Mouse (Mus musculus) stomach, embryonic 15.5 days (tissue): ENCODE measurements around the gene Cfap54. TPM values are rescaled to one million over a fixed set of nuclear protein-coding genes. Genes with fewer than 3 reads are reported as not detected.

ENCODE experiments used
- ATAC-seq: fragments of 200-750 bp; cut with Nextera tagmentation; 2 replicates; pipeline ENCODE4 v1.8.0; 2017; ENCODE audit warnings: low read depth, moderate number of reproducible peaks, moderate TSS enrichment; ENCODE audit not compliant: insufficient read depth, low FRiP score
- H3K27ac ChIP-seq: fragments of 300-500 bp; sonication (generic); 2 replicates; pipeline ENCODE4 v1.5.1; 2015; ENCODE audit warnings: mild to moderate bottlenecking, inconsistent platforms
- H3K27me3 ChIP-seq: fragments of 300-500 bp; sonication (generic); replicated peaks from 2 replicates; pipeline ENCODE4 v1.6.1; 2015; ENCODE audit warnings: inconsistent platforms
- H3K36me3 ChIP-seq: fragments of 300-500 bp; sonication (generic); 2 replicates; pipeline ENCODE4 v1.6.1; 2015; ENCODE audit warnings: inconsistent platforms
- H3K4me1 ChIP-seq: fragments of 300-500 bp; sonication (generic); 2 replicates; pipeline ENCODE4 v1.6.1; 2015; ENCODE audit warnings: inconsistent platforms
- H3K4me2 ChIP-seq: fragments of 300-500 bp; sonication (generic); 2 replicates; pipeline ENCODE4 v1.6.1; 2015; ENCODE audit warnings: mild to moderate bottlenecking, inconsistent platforms
- H3K4me3 ChIP-seq: fragments of 300-500 bp; sonication (generic); replicated peaks from 2 replicates; pipeline ENCODE4 v1.5.1; 2015; ENCODE audit warnings: inconsistent platforms
- H3K9ac ChIP-seq: fragments of 300-500 bp; sonication (generic); 2 replicates; pipeline ENCODE4 v1.6.1; 2015; ENCODE audit warnings: inconsistent platforms
- H3K9me3 ChIP-seq: fragments of 300-500 bp; sonication (generic); 2 replicates; pipeline ENCODE4 v1.6.1; 2016; ENCODE audit warnings: inconsistent platforms
- WGBS: fragments of 180-500 bp; shearing (Covaris S2); methylation state at CpG from one replicate; pipeline ENCODE4 v1.1.7; 2015; 5-methylcytosine and 5-hydroxymethylcytosine counted together
- polyA plus RNA-seq: library from polyadenylated mRNA; unstranded; fragments of >200 nt; fragmentation: Nextera tagmentation; extraction: Ambion mirVana; gene quantifications from 2 replicates; pipeline ENCODE4 v1.2.1, GENCODE M21; 2015

Cfap54 gene
- polyA plus RNA-seq, 1 experiment from 2014 or later, result 0.26 TPM

DNA sequence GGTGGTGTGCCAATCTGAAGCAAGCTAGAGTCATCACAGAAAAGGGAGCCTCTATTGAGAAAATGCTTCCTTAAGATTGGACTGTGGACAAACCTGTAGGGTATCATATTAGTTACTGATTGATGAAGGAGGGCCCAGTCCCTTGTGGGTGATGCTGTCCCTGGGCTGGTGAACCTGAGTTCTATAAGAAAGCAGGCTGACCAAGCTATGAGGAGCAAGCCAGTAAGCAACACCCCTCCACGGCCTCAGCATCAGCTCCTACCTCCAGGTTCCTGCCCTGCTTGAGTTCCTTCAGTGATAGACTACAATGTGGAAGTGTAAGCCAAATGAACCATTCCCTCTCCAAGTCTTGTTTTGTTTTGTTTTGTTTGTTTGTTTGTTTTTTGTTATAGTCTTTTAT is 162.9 kb downstream of the Cfap54 start:
- Histone ChIP-seq H3K27ac (no peak overlapping the region), H3K4me1 (no peaks in the 10 kb centered on the region), H3K9me3 (no peaks in the 10 kb centered on the region), H3K4me2 (no peak overlapping the region), H3K27me3 (no peaks in the 10 kb centered on the region), H3K9ac (no peak overlapping the region), H3K36me3 (no peaks in the 10 kb centered on the region), H3K4me3 (no peak overlapping the region)
- ATAC-seq, result no peak
- WGBS, result 77% methylated on average over 1 of the region's 1 CpGs

DNA sequence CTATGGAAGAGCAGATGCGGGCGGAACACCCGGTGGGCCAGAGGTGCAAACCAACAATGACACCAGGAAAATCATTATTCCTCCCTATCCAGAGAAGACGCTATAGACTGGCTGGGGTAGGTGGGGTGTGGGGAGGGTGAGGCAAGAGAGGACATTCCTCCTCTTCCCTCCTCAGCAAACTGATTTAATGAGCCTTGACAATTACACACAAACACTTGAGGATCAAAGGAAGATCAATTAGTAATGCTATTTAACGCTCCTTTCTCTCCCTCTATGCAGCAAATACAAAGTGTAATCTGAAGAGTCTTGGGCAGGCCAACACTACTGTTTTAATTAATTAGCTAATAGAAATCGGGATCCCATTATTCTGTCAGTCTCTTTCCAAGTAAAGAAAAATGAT is 174.2 kb downstream of the Cfap54 start:
- no peaks in the 10 kb centered on the region for H3K27me3 ChIP-seq
- no peak overlapping the region for H3K4me3 ChIP-seq
- H3K36me3 ChIP-seq, result no peaks in the 10 kb centered on the region
- H3K4me1 ChIP-seq, result no peaks in the 10 kb centered on the region
- no peaks in the 10 kb centered on the region for H3K9me3 ChIP-seq
- no peak overlapping the region for H3K4me2 ChIP-seq
- 68% methylated on average over 6 of the region's 6 CpGs for WGBS
- H3K27ac ChIP-seq, result no peak overlapping the region
- no peak for ATAC-seq
- H3K9ac ChIP-seq, result no peak overlapping the region

- H3K9me3 ChIP-seq, result no peaks in the 10 kb centered on the region
- ATAC-seq, result no peak
- H3K27ac ChIP-seq, result no peak overlapping the region
- WGBS, result 73% methylated on average over 6 of the region's 6 CpGs
- H3K4me2 ChIP-seq, result no peak overlapping the region
- no peaks in the 10 kb centered on the region for H3K36me3 ChIP-seq
- no peaks in the 10 kb centered on the region for H3K4me1 ChIP-seq
- H3K4me3 ChIP-seq, result no peak overlapping the region
- no peaks in the 10 kb centered on the region for H3K27me3 ChIP-seq
- H3K9ac ChIP-seq, result no peak overlapping the region
Measured at GRCm38 (mm10) chr10:92888466-92888865, 193.0 kb downstream of the Cfap54 start.

DNA sequence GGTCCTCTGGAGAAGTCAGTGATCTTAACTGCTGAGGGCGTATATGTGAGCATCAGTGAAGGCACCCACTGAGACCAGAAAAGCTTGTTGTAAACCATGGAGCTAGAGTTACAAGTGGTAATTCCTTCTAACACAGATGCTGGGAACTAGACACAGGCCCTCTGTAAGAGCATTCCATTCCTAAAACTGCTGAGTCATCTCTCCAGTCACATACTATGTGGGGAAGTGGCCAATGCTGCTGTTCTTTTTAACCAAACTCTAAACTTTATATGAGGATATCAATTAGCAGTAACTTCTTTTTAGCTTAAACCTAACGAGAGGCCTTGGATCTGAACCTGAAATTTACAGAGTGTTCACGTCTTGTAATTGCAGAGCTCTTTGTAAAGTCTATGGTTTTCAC is 203.4 kb downstream of the Cfap54 start:
- Histone ChIP-seq H3K9ac (no peak overlapping the region), H3K4me2 (no peak overlapping the region), H3K27ac (no peak overlapping the region), H3K27me3 (no peaks in the 10 kb centered on the region), H3K36me3 (no peaks in the 10 kb centered on the region), H3K4me1 (no peaks in the 10 kb centered on the region), H3K9me3 (no peaks in the 10 kb centered on the region), H3K4me3 (no peak overlapping the region)
- no peak for ATAC-seq
- WGBS, result 94% methylated on average over 3 of the region's 3 CpGs

DNA sequence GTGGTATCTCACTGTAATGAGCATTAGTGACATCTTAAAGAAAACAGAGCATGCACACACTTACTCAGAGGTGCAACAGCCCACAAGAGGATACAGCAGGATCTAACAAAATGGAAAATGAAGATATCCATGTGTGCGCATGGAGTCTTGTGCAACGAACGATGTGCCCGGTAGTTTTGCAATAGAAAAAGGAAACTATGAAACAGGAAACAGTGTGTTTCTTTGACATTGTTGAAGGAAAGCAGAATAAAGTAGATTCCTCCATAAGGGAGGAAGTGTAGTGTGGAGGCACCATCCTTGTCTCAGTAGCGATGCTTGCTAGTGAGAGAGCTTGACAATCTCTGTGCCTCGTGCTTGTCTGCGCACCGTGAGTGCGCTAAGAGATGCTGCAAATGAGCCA is 240.4 kb downstream of the Cfap54 start:
- Histone ChIP-seq H3K36me3 (no peaks in the 10 kb centered on the region), H3K4me1 (no peaks in the 10 kb centered on the region), H3K9ac (no peak overlapping the region), H3K27me3 (no peaks in the 10 kb centered on the region), H3K4me2 (no peak overlapping the region), H3K4me3 (no peak overlapping the region), H3K9me3 (no peaks in the 10 kb centered on the region), H3K27ac (no peak overlapping the region)
- 92% methylated on average over 9 of the region's 9 CpGs for WGBS
- ATAC-seq, result no peak

DNA sequence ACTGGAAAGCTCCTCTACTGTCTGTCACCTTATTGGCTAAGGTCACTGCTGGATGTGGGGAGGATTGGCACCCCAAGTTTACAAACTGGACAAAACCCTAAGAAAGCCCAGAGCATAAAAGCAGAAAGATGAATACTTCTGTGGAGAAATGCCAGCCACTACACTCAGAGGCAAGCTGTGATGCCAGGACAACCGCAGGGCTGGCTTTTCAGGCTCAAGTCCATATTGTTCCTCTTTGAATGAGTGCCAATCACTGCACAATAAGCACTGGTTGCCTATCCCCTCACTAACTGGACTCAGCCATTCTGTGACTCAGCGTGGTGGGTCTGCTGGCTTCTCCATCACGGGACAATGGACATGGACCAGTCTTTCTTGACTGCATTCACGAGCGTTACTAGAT is 243.8 kb downstream of the Cfap54 start:
- no peak overlapping the region for H3K4me3 ChIP-seq
- WGBS, result 80% methylated on average over 5 of the region's 5 CpGs
- H3K9ac ChIP-seq, result no peak overlapping the region
- no peaks in the 10 kb centered on the region for H3K36me3 ChIP-seq
- H3K4me1 ChIP-seq, result no peaks in the 10 kb centered on the region
- no peak overlapping the region for H3K27ac ChIP-seq
- ATAC-seq, result no peak
- no peaks in the 10 kb centered on the region for H3K27me3 ChIP-seq
- no peak overlapping the region for H3K4me2 ChIP-seq
- H3K9me3 ChIP-seq, result no peaks in the 10 kb centered on the region

DNA sequence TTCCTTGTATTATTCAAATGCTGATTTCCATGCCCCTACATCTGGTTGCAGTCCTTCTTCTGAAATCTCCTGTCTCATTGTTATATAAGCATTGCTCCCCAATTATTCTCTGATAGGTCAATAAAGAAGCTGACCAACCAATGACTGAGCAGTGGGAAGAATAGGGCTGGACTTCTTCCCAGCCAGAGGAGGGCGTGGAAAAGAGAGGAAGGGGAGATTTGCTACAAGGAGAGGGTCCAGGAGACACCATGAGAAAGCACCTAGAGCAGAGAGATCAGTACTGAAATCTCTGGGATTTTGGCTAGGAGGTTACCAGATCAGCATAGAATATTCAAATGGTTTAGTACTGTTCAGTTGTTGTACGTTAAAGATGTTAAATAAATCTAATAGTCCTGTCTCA is 244.4 kb downstream of the Cfap54 start:
- H3K4me1 ChIP-seq, result no peaks in the 10 kb centered on the region
- H3K27me3 ChIP-seq, result no peaks in the 10 kb centered on the region
- H3K9ac ChIP-seq, result no peak overlapping the region
- H3K27ac ChIP-seq, result no peak overlapping the region
- 66% methylated on average over 2 of the region's 2 CpGs for WGBS
- no peak for ATAC-seq
- H3K4me3 ChIP-seq, result no peak overlapping the region
- no peaks in the 10 kb centered on the region for H3K36me3 ChIP-seq
- no peaks in the 10 kb centered on the region for H3K9me3 ChIP-seq
- no peak overlapping the region for H3K4me2 ChIP-seq

DNA sequence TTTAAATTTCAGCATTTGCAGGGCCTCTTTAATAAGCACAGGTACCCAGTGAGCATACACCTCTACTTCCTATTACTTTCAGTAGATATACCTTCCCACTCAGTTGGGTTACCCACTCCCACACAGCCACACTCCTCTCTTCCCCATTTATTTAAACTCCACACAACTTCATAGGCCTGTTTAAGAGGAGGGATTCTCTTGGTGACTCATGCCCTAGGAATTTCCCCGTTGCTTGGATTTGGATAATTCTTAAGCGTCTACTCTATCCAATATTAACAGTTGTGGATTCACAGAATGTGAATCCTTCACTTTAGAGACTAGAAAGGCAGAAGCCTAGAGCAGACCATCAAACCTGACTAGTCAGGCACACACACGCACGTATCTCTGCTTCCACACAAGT is 259.9 kb downstream of the Cfap54 start:
- H3K9ac ChIP-seq, result no peak overlapping the region
- H3K27me3 ChIP-seq, result no peaks in the 10 kb centered on the region
- no peak for ATAC-seq
- H3K36me3 ChIP-seq, result no peaks in the 10 kb centered on the region
- 52% methylated on average over 4 of the region's 4 CpGs for whole genome bisulfite sequencing
- H3K4me3 ChIP-seq, result no peak overlapping the region
- no peak overlapping the region for H3K27ac ChIP-seq
- no peaks in the 10 kb centered on the region for H3K9me3 ChIP-seq
- H3K4me2 ChIP-seq, result no peak overlapping the region
- H3K4me1 ChIP-seq, result no peaks in the 10 kb centered on the region

DNA sequence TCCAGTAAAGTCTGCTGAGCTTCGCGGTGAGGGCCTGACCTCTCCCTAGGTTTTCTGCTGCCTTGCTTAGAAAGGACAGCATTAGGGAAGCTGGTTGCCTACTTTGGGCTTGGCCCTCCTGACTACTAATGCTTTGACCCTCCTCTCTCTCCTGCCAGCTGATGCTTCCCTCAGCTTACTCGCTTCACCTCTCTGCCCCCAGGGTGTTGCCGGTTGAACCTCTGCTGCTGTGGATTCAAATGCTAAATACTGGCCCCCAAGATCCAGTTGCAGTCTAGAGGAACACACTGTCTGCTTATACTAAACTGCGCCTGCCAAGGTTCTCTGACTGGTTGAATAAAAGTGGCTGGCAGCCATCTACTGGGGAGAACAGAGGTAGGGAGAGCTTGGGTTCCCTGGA is 263.2 kb downstream of the Cfap54 start:
- 47% methylated on average over 5 of the region's 5 CpGs for WGBS
- no peak for ATAC-seq
- H3K4me1 ChIP-seq, result no peaks in the 10 kb centered on the region
- H3K27ac ChIP-seq, result no peak overlapping the region
- no peak overlapping the region for H3K4me3 ChIP-seq
- H3K27me3 ChIP-seq, result no peaks in the 10 kb centered on the region
- H3K36me3 ChIP-seq, result no peaks in the 10 kb centered on the region
- H3K4me2 ChIP-seq, result no peak overlapping the region
- no peaks in the 10 kb centered on the region for H3K9me3 ChIP-seq
- no peak overlapping the region for H3K9ac ChIP-seq

- 64% methylated on average over 5 of the region's 5 CpGs for WGBS
- Histone ChIP-seq H3K36me3 (no peaks in the 10 kb centered on the region), H3K4me1 (no peaks in the 10 kb centered on the region), H3K4me3 (no peak overlapping the region), H3K4me2 (no peak overlapping the region), H3K27me3 (no peaks in the 10 kb centered on the region), H3K9ac (no peak overlapping the region), H3K9me3 (no peaks in the 10 kb centered on the region), H3K27ac (no peak overlapping the region)
- ATAC-seq, result no peak
Measured at GRCm38 (mm10) chr10:92816903-92817302, 264.5 kb downstream of the Cfap54 start.

DNA sequence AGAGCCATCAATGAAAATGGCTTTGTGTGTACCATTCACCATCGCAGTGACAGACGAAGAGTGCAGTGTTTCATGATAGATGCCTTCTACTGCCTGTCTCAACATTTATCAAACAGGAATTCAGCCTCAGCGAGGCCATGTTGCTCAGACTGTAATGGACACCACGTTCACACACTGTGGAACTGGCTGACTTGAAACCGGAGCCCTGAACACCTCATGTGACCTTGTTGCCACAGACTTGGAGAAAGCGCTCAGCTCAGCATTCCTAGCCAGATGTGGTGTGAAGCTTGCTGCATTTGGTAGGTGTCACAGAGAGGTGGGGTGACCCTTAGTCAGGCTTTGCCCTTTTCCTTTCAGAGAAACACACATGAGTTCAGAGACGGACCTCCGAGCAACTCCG is 270.5 kb downstream of the Cfap54 start:
- no peak for ATAC-seq
- WGBS, result 66% methylated on average over 9 of the region's 9 CpGs

DNA sequence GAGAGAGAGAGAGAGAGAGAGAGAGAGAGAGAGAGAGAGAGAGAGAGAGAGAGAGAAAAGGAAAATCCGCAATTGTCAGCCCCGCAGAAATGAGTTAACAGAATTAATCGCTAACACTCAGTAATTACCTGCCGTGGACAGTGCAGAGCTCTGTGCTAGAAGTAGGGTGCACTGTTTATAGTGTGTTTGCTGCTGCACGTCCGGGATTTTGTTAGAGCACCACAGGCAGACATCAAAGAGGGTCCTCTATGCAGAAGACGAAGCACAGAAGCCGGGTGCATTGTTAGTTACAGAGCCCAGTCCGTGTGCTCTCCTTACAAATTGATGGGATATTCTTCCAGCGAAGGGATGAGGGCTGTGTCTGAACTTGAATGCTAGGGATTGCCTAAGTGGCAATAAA is 289.5 kb downstream of the Cfap54 start:
- no peak overlapping the region for H3K27ac ChIP-seq
- no peak for ATAC-seq
- 73% methylated on average over 10 of the region's 10 CpGs for WGBS
- H3K9me3 ChIP-seq, result no peaks in the 10 kb centered on the region
- no peaks in the 10 kb centered on the region for H3K36me3 ChIP-seq
- H3K4me3 ChIP-seq, result no peak overlapping the region
- H3K9ac ChIP-seq, result no peak overlapping the region
- no peaks in the 10 kb centered on the region for H3K27me3 ChIP-seq
- H3K4me1 ChIP-seq, result no peaks in the 10 kb centered on the region
- no peak overlapping the region for H3K4me2 ChIP-seq

More for the DNA sequence above, 270.5 kb downstream of the Cfap54 start:
- Histone ChIP-seq H3K27me3 (no peaks in the 10 kb centered on the region), H3K4me3 (no peak overlapping the region), H3K36me3 (no peaks in the 10 kb centered on the region), H3K9ac (no peak overlapping the region), H3K4me1 (no peaks in the 10 kb centered on the region), H3K27ac (no peak overlapping the region), H3K9me3 (no peaks in the 10 kb centered on the region), H3K4me2 (no peak overlapping the region)

GRCm38 (mm10) chr10:92791531-92791900 is 289.9 kb downstream of the Cfap54 start:
- Histone ChIP-seq H3K9me3 (no peaks in the 10 kb centered on the region), H3K36me3 (no peaks in the 10 kb centered on the region), H3K4me3 (no peak overlapping the region), H3K9ac (no peak overlapping the region), H3K4me1 (no peaks in the 10 kb centered on the region), H3K4me2 (no peak overlapping the region), H3K27me3 (no peaks in the 10 kb centered on the region), H3K27ac (no peak overlapping the region)
- ATAC-seq, result no peak
- WGBS, result 78% methylated on average over 9 of the region's 9 CpGs
